Comparison of ENCODE assay signal across 12 mouse cellular contexts in the genomic region with DNA sequence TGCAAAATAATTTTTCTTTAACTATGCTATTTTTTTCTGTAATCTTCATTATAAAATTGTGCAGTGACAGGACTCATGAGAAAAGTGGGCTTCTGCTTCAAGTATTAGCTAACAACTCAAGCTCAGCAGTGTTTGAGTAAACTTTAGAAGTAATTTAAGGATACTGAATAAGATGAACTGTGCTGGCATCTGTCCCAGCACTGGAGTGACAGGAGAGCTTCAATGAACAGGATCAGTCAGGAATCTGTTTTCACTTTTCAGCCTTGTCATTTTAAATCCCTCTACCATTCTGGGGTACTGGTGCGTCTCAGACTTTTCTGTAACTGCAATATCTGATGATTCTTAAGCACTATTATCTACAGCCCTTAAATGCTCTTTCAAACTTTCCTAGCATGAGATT.
"Had no signal": no experiment of that assay in that cellular context is flagged by ENCODE, and none has a peak within 500 bp of the region (broad histone marks: within the 10 kb centered on the region; RNA-seq: fewer than 3 reads in every experiment).

No protein-coding gene starts in this region.

- H3K27me3 ChIP-seq: kidney, embryonic 15.5 days; limb, embryonic 15.5 days; liver, embryonic 12.5 days; midbrain, embryonic 12.5 days; neural tube, embryonic 13.5 days had no signal

- H3K9me3 ChIP-seq: kidney, embryonic 15.5 days; limb, embryonic 15.5 days; liver, embryonic 12.5 days; midbrain, embryonic 12.5 days; neural tube, embryonic 13.5 days had no signal

- H3K4me1 ChIP-seq: kidney, embryonic 15.5 days; limb, embryonic 15.5 days; liver, embryonic 12.5 days; midbrain, embryonic 12.5 days; neural tube, embryonic 13.5 days had no signal

- H3K36me3 ChIP-seq: kidney, embryonic 15.5 days; limb, embryonic 15.5 days; liver, embryonic 12.5 days; midbrain, embryonic 12.5 days; neural tube, embryonic 13.5 days had no signal

- H3K4me2 ChIP-seq: kidney, embryonic 15.5 days; limb, embryonic 15.5 days; liver, embryonic 12.5 days; midbrain, embryonic 12.5 days; neural tube, embryonic 13.5 days had no signal

- H3K27ac ChIP-seq: kidney, embryonic 15.5 days; left cerebral cortex, adult 2 months; limb, embryonic 15.5 days; liver, embryonic 12.5 days; midbrain, embryonic 12.5 days; neural tube, embryonic 13.5 days had no signal

- ATAC-seq: intestine, embryonic 16.5 days; liver, embryonic 12.5 days had no signal

- H3K4me3 ChIP-seq: kidney, embryonic 15.5 days; left cerebral cortex, adult 2 months; limb, embryonic 15.5 days; liver, embryonic 12.5 days; midbrain, embryonic 12.5 days; neural tube, embryonic 13.5 days had no signal

- DNase-seq: kidney, adult 2 months; kidney, postnatal 14 days; retina, postnatal 1 day; right cerebral cortex, postnatal 14 days; thymus, postnatal 4 days had no signal

- H3K9ac ChIP-seq: kidney, embryonic 15.5 days; limb, embryonic 15.5 days; liver, embryonic 12.5 days; midbrain, embryonic 12.5 days; neural tube, embryonic 13.5 days had no signal
